Comparison of ENCODE assay signal across 22 mouse cellular contexts in the genomic region with DNA sequence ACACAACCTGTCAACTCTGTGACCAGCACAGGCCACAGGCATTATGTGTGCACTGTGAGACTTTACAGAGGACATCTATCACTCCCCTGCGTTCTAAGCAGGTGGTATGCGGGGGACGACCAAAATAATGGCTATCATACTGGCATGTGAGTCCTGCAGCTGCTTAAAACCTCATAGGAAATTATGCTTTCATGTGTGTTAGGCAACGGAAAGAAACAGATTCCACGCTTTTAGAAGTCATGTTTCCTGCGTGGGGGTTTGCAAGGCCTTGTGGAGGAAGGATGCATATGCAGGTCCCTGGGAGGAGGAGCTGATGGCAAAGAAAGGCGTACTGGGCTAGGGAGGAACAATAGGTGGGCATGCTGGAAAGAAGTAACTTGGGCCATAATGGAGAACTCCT.
DNase-seq lines count a peak whose midpoint lies in the region; ATAC-seq lines count a peak whose summit lies in the region.
"Had no signal": no experiment of that assay in that cellular context is flagged by ENCODE, and none has a peak within 500 bp of the region (broad histone marks: within the 10 kb centered on the region; RNA-seq: fewer than 3 reads in every experiment).

No protein-coding gene starts in this region.

- peaks cover 28% of the 10 kb centered on the region for H3K36me3 ChIP-seq in heart, embryonic 13.5 days
- H3K36me3 ChIP-seq in heart, embryonic 12.5 days: peaks cover 22% of the 10 kb centered on the region

- H3K4me1 ChIP-seq in heart, embryonic 13.5 days: peaks cover 26% of the 10 kb centered on the region
- H3K4me1 ChIP-seq in heart, embryonic 12.5 days (replicated peaks): peaks cover 24% of the 10 kb centered on the region

- intact Hi-C loops in left cerebral cortex, postnatal 10 days (cut with DNase I): no loop called here

- DNase-seq in left cerebral cortex, adult 18-20 months (ENCODE audit: low spot score in 2 of 2): peak; percentile 14 to 37
- no peak for DNase-seq in left cerebral cortex, postnatal 10 days (ENCODE audit: extremely low spot score in 1 of 2, low spot score in 2 of 2)
- peak; percentile 25 for DNase-seq in thymus, postnatal 0 days (ENCODE audit: low spot score)
- no peak for DNase-seq in thymus, adult 18-20 months
- DNase-seq in spleen, postnatal 10 days (ENCODE audit: low spot score in 2 of 2): no peak
- no peak for DNase-seq in spleen, postnatal 36 days (ENCODE audit: low spot score in 2 of 2)
- DNase-seq: adrenal gland, adult 2 months; cerebellum, adult 18-20 months; cerebellum, postnatal 14 days; forebrain, postnatal 0 days; kidney, adult 18-20 months; kidney, postnatal 4 days; lung, adult 18-20 months; lung, postnatal 10 days; thymus, postnatal 25 days had no signal

- WGBS in heart, embryonic 13.5 days: 66% methylated on average over 7 of the region's 7 CpGs
- 67% methylated on average over 7 of the region's 7 CpGs for WGBS in heart, embryonic 12.5 days

- H3K4me3 ChIP-seq in heart, embryonic 13.5 days: no peak overlapping the region
- no peak overlapping the region for H3K4me3 ChIP-seq in heart, embryonic 12.5 days
- H3K4me3 ChIP-seq: limb, embryonic 13.5 days; liver, embryonic 12.5 days; midbrain, embryonic 10.5 days; neural tube, embryonic 15.5 days had no signal

- peak overlapping the region; percentile 2; the same call in 1 of the 2 replicates for H3K9ac ChIP-seq in heart, embryonic 13.5 days
- H3K9ac ChIP-seq in heart, embryonic 12.5 days: no peak overlapping the region
- H3K9ac ChIP-seq: forebrain, postnatal 0 days; limb, embryonic 13.5 days; liver, embryonic 12.5 days; neural tube, embryonic 15.5 days had no signal

- H3K27ac ChIP-seq in heart, embryonic 13.5 days (replicated peaks): no peak overlapping the region
- H3K27ac ChIP-seq in heart, embryonic 12.5 days (ENCODE audit: poor library complexity, severe bottlenecking): no peak overlapping the region
- H3K27ac ChIP-seq: limb, embryonic 13.5 days; liver, embryonic 12.5 days; midbrain, embryonic 10.5 days; neural tube, embryonic 15.5 days; stomach, postnatal 0 days had no signal

- H3K27me3 ChIP-seq in heart, embryonic 13.5 days (replicated peaks): no peaks in the 10 kb centered on the region
- H3K27me3 ChIP-seq in heart, embryonic 12.5 days (replicated peaks): no peaks in the 10 kb centered on the region
- H3K27me3 ChIP-seq: limb, embryonic 13.5 days; liver, embryonic 12.5 days; neural tube, embryonic 15.5 days had no signal

- H3K9me3 ChIP-seq in heart, embryonic 13.5 days: no peaks in the 10 kb centered on the region
- H3K9me3 ChIP-seq in heart, embryonic 12.5 days (replicated peaks): no peaks in the 10 kb centered on the region
- H3K9me3 ChIP-seq: limb, embryonic 13.5 days; liver, embryonic 12.5 days; midbrain, embryonic 10.5 days; neural tube, embryonic 15.5 days had no signal

- H3K4me2 ChIP-seq in heart, embryonic 13.5 days: no peak overlapping the region
- H3K4me2 ChIP-seq in heart, embryonic 12.5 days: no peak overlapping the region
- H3K4me2 ChIP-seq: limb, embryonic 13.5 days; liver, embryonic 12.5 days; neural tube, embryonic 15.5 days had no signal

- no peak for ATAC-seq in heart, embryonic 13.5 days (ENCODE audit: extremely low read depth, insufficient number of reproducible peaks, low FRiP score, low TSS enrichment)
- no peak for ATAC-seq in heart, embryonic 12.5 days (ENCODE audit: insufficient number of reproducible peaks, low FRiP score)
- ATAC-seq: forebrain, postnatal 0 days; liver, embryonic 12.5 days had no signal

Comparison
In these comparisons a context has a peak if more than half of its experiments do, and no peak if none do; other contexts are left out.
1. DNase-seq: peak in left cerebral cortex, adult 18-20 months (2 of 2) and thymus, postnatal 0 days (single experiment); none in left cerebral cortex, postnatal 10 days (0 of 2), thymus, adult 18-20 months (0 of 2), spleen, postnatal 10 days (0 of 2) and spleen, postnatal 36 days (0 of 2).